Mouse (Mus musculus): Measurements from ENCODE around the gene Cpt1b.

- TF ChIP-seq POLR2A (IDR thresholded peaks at IDR 0.05; ENCODE audit: control insufficient read depth, extremely low read depth, insufficient read depth, low read length, poor library complexity) (no peak), CTCF (IDR thresholded peaks at IDR 0.05; ENCODE audit: borderline replicate concordance, control insufficient read depth, extremely low read depth, insufficient read depth, low read length, poor library complexity) (no peak)
Observed at GRCm38 (mm10) chr15:89459821-89460220, 34.2 kb upstream of the Cpt1b start.

Measured in thymus, adult 2 months (tissue).